Mouse (Mus musculus): Measurements from ENCODE around the gene Mtap.

DNA sequence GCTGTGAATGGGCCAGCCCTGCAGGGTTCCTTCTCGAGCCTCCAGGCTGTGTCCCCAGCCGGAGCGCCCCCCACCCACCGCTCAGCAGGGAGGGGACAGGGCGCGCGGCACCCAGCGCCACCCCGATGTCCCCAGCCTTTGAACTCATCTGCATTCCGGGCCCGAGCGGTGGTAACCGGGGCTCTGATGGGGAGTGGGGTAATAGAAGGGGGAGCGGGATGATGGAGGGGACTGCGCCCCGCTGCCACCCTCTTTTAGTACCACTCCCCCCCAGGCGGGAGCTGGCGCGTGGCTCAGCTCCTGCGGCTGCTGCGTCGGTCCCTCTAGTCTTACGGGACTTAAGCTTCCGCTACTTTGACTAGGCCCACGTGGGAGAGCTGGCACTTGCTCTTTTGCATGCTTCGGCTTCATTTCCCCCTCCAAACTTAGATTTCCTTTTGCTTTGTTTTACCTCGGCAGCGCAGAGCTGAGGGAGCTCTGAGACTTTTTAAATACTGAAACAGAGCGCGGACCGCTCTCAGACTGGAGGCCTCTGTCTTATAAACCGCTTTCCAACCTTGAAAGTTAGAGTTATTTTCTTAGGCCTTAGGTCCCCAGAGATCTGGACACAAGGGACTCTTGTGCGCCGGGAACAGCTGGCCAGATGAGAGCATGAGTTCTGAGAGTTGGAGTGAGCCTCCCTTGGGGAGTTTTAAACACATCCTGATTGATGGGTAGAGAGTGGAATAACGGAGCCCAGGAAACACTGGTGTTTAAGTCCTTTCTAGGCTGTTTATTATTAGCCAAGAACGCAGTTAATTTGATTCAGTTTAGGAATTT is 829 bp downstream of the Mtap start:
- TF ChIP-seq CTCF (IDR thresholded peaks at IDR 0.05) (no peak), EP300 (IDR thresholded peaks at IDR 0.05) (no peak)
